Mouse (Mus musculus) liver, postnatal 0 days (tissue): ENCODE data around the gene Kcnip2. TPM values are rescaled to one million over a fixed set of nuclear protein-coding genes. Genes with fewer than 3 reads are reported as not detected.

Source experiments
- ATAC-seq: fragments of 200-750 bp; cut with Nextera tagmentation; 2 replicates; pipeline ENCODE4 v1.8.0; 2017; ENCODE audit warnings: mild to moderate bottlenecking, moderate library complexity
- DNase-seq: peaks from one replicate; pipeline ENCODE4 v3.0.0-alpha.2; 2016
- H3K27ac ChIP-seq: fragments of 300-500 bp; sonication (generic); 2 replicates; pipeline ENCODE4 v1.5.1; 2014; ENCODE audit warnings: antibody characterized with exemption, moderate library complexity, mild to moderate bottlenecking, low read depth
- H3K27me3 ChIP-seq: fragments of 300-500 bp; sonication (generic); 2 replicates; pipeline ENCODE4 v1.6.1; 2014; ENCODE audit warnings: low read length, control low read depth, mixed read lengths; ENCODE audit not compliant: insufficient read depth
- H3K36me3 ChIP-seq: fragments of 300-500 bp; sonication (generic); replicated peaks from 2 replicates; pipeline ENCODE4 v1.6.1; 2014; ENCODE audit warnings: mild to moderate bottlenecking, control low read depth, low read length, moderate library complexity, mixed read lengths; ENCODE audit not compliant: insufficient read depth
- H3K4me1 ChIP-seq: fragments of 300-500 bp; sonication (generic); 2 replicates; pipeline ENCODE4 v1.6.1; 2014; ENCODE audit warnings: antibody characterized with exemption, mild to moderate bottlenecking, control low read depth; ENCODE audit not compliant: insufficient read depth
- H3K4me2 ChIP-seq: fragments of 300-500 bp; sonication (generic); 2 replicates; pipeline ENCODE4 v1.6.1; 2014; ENCODE audit warnings: low read depth, mild to moderate bottlenecking, low read length, moderate library complexity, mixed read lengths
- H3K4me3 ChIP-seq: fragments of 300-500 bp; sonication (generic); 2 replicates; pipeline ENCODE4 v1.5.1; 2014; ENCODE audit warnings: low read depth, low read length
- H3K9ac ChIP-seq: fragments of 300-500 bp; sonication (generic); replicated peaks from 2 replicates; pipeline ENCODE4 v1.6.1; 2014; ENCODE audit warnings: mild to moderate bottlenecking, moderate library complexity
- H3K9me3 ChIP-seq: fragments of 300-500 bp; sonication (generic); 2 replicates; pipeline ENCODE4 v1.6.1; 2016; ENCODE audit warnings: mild to moderate bottlenecking, control low read depth, low read length, mixed read lengths
- CTCF ChIP-seq: sonication (generic); IDR thresholded peaks from 2 replicates; pipeline ENCODE4 v1.5.1; 2016; ENCODE audit warnings: antibody characterized with exemption, low read depth
- EP300 ChIP-seq: IDR thresholded peaks from 2 replicates; pipeline ENCODE4 v1.6.1; 2016; ENCODE audit warnings: antibody characterized with exemption, low read depth, mild to moderate bottlenecking
- WGBS: fragments of 180-500 bp; shearing (Covaris S2); extraction: QIAGEN DNeasy Blood & Tissue Kit; methylation state at CpG from one replicate; pipeline ENCODE4 v1.1.7; 2014; ENCODE audit not compliant: insufficient replicate concordance; 5-methylcytosine and 5-hydroxymethylcytosine counted together
- polyA plus RNA-seq: library from polyadenylated mRNA; unstranded; fragments of >200 nt; fragmentation: Nextera tagmentation; extraction: Ambion mirVana; gene quantifications from 2 replicates; pipeline ENCODE4 v1.2.1, GENCODE M21; 2015

The Kcnip2 gene
- polyA plus RNA-seq, 1 experiment from 2014 or later: 0.59 TPM

GRCm38 (mm10) chr19:45843424-45843823 lies 27.6 kb upstream of the Kcnip2 start:
- Histone ChIP-seq H3K4me3 (no peak overlapping the region), H3K4me2 (peak overlapping the region; percentile 48), H3K4me1 (peaks cover 7% of the 10 kb centered on the region), H3K27ac (peak overlapping the region; percentile 49), H3K36me3 (no peaks in the 10 kb centered on the region), H3K9me3 (no peaks in the 10 kb centered on the region), H3K9ac (no peak overlapping the region), H3K27me3 (no peaks in the 10 kb centered on the region)
- peak; percentile 47 for DNase-seq
- WGBS: 10% methylated on average over 10 of the region's 10 CpGs
- no peak for TF ChIP-seq EP300
- TF ChIP-seq CTCF: no peak
- peak; percentile 74 for ATAC-seq

GRCm38 (mm10) chr19:45837050-45837994 lies 21.5 kb upstream of the Kcnip2 start:
- no peak for ATAC-seq
- Histone ChIP-seq H3K4me1 (no peaks in the 10 kb centered on the region), H3K27ac (no peak overlapping the region), H3K4me3 (no peak overlapping the region), H3K9ac (no peak overlapping the region), H3K4me2 (no peak overlapping the region), H3K27me3 (no peaks in the 10 kb centered on the region), H3K36me3 (no peaks in the 10 kb centered on the region), H3K9me3 (no peaks in the 10 kb centered on the region)
- TF ChIP-seq CTCF (no peak), EP300 (no peak)
- WGBS: 80% methylated on average over 12 of the region's 12 CpGs
- no peak for DNase-seq

GRCm38 (mm10) chr19:45835490-45835889 lies 19.6 kb upstream of the Kcnip2 start:
- H3K4me2 ChIP-seq: no peak overlapping the region
- ATAC-seq: no peak
- H3K27ac ChIP-seq: no peak overlapping the region
- no peak overlapping the region for H3K4me3 ChIP-seq
- H3K9me3 ChIP-seq: no peaks in the 10 kb centered on the region
- H3K9ac ChIP-seq: no peak overlapping the region
- H3K4me1 ChIP-seq: no peaks in the 10 kb centered on the region
- WGBS: 60% methylated on average over 10 of the region's 10 CpGs
- H3K27me3 ChIP-seq: no peaks in the 10 kb centered on the region
- no peak for TF ChIP-seq CTCF
- TF ChIP-seq EP300: no peak
- no peak for DNase-seq
- no peaks in the 10 kb centered on the region for H3K36me3 ChIP-seq

- no peaks in the 10 kb centered on the region for H3K9me3 ChIP-seq
These were observed 17.8 kb upstream of the Kcnip2 start for GRCm38 (mm10) chr19:45833665-45834064.

GRCm38 (mm10) chr19:45830679-45831078 lies 14.8 kb upstream of the Kcnip2 start:
- no peaks in the 10 kb centered on the region for H3K27me3 ChIP-seq
- H3K4me3 ChIP-seq: no peak overlapping the region
- H3K9me3 ChIP-seq: no peaks in the 10 kb centered on the region
- H3K36me3 ChIP-seq: no peaks in the 10 kb centered on the region
- no peak overlapping the region for H3K27ac ChIP-seq
- H3K4me1 ChIP-seq: no peaks in the 10 kb centered on the region; the same call in 1 of the 2 replicates
- no peak overlapping the region for H3K9ac ChIP-seq
- 26% methylated on average over 2 of the region's 2 CpGs for WGBS
- no peak for TF ChIP-seq CTCF
- TF ChIP-seq EP300: no peak
- no peak for ATAC-seq
- H3K4me2 ChIP-seq: no peak overlapping the region
- DNase-seq: no peak

More at GRCm38 (mm10) chr19:45833665-45834064, 17.8 kb upstream of the Kcnip2 start:
- no peak for ATAC-seq
- H3K4me3 ChIP-seq: no peak overlapping the region
- no peaks in the 10 kb centered on the region for H3K36me3 ChIP-seq
- 86% methylated on average over 10 of the region's 10 CpGs for WGBS
- no peak overlapping the region for H3K9ac ChIP-seq
- no peak overlapping the region for H3K4me2 ChIP-seq
- H3K27ac ChIP-seq: no peak overlapping the region
- TF ChIP-seq CTCF (no peak), EP300 (no peak)
- no peak for DNase-seq
- no peaks in the 10 kb centered on the region for H3K27me3 ChIP-seq
- no peaks in the 10 kb centered on the region for H3K4me1 ChIP-seq

GRCm38 (mm10) chr19:45827736-45828135 lies 11.9 kb upstream of the Kcnip2 start:
- H3K9me3 ChIP-seq: no peaks in the 10 kb centered on the region
- no peak overlapping the region for H3K27ac ChIP-seq
- DNase-seq: no peak
- no peaks in the 10 kb centered on the region for H3K36me3 ChIP-seq
- no peak for ATAC-seq
- TF ChIP-seq EP300: no peak
- TF ChIP-seq CTCF: peak; percentile 37
- no peak overlapping the region for H3K4me3 ChIP-seq
- no peaks in the 10 kb centered on the region; the same call in 1 of the 2 replicates for H3K4me1 ChIP-seq
- no peaks in the 10 kb centered on the region for H3K27me3 ChIP-seq
- H3K4me2 ChIP-seq: no peak overlapping the region
- no peak overlapping the region for H3K9ac ChIP-seq
- 77% methylated on average over 3 of the region's 3 CpGs for WGBS
